Mouse (Mus musculus) left cerebral cortex, adult 18-20 months (tissue): Measurements from ENCODE around the gene Kmt2e. TPM values are rescaled to one million over a fixed set of nuclear protein-coding genes. Genes with fewer than 3 reads are reported as not detected.

ENCODE experiments used
- DNase-seq, 2 experiments: peaks; one replicate each; pipeline ENCODE4 v3.0.0; 2021 to 2022; ENCODE audit warnings: low spot score in 2 of 2, mixed read lengths in 1 of 2
- long read RNA-seq, 2 experiments: library from polyadenylated mRNA; stranded (forward); transcript quantifications; one replicate each; pipeline ENCODE4 v2.0.0; 2021
- total RNA-seq, 2 experiments: library from RNA; stranded (reverse); gene quantifications; 2 replicates each; pipeline ENCODE4 v1.2.3; 2021

Gene Kmt2e
- 10 to 100 TPM; 92.8 to 98.6 TPM for total RNA-seq
- long read RNA-seq, experiment 1, partial matches to known transcripts: 15 of 19 reads
- long read RNA-seq, experiment 1, other reads (novel, unspliced or antisense): 4 of 19 reads
- long read RNA-seq, experiment 2, partial matches to known transcripts: 12 of 14 reads
- long read RNA-seq, experiment 2, other reads (novel, unspliced or antisense): 2 of 14 reads

DNA sequence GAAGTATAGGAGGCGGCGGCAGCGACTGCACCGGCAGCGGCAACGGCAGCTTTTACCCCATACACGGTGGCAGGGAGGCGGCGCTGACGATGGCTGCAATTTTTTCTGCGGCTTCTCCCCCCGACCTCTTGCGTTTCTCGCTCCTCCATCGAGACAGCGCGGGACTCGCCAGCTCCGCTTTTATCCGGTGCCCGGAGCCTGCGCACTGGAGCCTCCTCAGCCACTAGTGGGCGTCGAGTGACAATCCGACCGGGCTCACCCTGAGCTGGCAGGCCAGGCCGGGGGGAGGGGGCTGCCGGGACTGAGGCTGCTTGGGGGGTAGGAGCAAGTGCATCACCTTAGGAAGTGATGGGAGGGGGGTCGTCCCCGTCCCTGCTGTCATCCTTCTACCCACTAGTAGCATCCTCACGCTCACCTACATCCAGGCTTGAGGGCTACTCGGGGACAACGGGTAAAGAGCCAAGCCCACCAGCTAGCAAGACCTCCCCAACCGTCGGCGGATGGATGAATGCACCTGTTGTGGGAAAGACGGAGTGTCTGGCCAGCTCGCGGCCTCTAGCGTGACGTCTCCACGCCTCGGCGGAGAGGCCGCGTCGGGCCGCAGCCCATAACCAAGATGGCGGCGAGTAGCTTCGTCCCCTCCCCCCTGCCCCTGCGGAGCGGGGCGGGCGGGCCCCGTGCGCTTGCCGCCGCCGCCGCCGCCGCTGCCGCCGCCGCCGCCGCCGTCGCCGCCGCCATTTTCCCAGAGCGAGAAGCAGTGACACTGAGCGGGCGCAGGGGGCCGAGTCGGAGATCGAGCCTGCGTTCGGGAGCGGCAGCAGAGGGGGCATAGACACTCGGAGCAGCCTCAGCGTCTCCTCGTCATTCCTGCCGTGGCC is at the start of gene Kmt2e:
TSS of gene Kmt2e (plus strand) at position 722 of the 878 bp plus-strand sequence.
- peak; percentile 92 to 93 for DNase-seq

DNA sequence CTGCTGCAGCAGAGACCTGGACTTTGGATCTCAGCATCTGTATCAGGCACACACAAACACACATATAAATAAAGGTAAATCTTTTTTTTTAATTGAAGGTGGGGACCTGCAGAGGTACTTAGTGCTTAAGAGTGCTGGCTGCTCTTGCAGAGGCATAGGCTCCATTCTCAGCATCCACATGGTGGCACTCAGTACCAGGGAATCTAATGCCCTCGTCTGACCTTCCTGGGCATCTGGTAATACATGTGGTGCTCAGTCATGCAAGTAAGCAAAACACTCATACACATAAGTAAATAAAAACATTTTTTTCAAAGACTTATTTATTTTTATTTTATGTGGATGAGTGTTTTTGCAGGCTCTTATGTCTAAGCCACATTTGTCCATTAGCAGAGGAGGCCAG is 49.1 kb upstream of the Kmt2e start:
- DNase-seq: no peak

DNA sequence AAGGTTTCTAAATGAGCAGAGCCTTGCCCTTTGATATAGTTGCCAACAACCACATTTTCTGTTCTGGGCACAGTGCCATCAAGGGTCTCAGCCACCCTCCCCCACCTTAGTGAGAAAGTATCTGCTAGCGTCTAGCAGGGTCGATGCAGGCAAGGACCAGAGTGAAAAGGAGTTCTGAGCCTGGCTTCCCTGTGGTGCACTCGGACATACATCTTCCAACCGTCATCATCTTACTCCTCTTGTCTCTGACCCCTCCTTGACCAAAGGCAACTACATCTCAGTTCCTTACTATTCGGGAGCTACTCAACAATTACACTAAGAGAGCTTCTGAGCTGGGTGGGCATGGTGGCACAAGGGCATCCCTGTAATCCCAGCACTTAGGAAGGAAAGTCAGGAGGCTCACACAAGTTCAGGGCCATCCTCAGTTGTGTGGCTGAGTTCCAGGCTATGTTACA is 48.5 kb upstream of the Kmt2e start:
- DNase-seq: no peak

DNA sequence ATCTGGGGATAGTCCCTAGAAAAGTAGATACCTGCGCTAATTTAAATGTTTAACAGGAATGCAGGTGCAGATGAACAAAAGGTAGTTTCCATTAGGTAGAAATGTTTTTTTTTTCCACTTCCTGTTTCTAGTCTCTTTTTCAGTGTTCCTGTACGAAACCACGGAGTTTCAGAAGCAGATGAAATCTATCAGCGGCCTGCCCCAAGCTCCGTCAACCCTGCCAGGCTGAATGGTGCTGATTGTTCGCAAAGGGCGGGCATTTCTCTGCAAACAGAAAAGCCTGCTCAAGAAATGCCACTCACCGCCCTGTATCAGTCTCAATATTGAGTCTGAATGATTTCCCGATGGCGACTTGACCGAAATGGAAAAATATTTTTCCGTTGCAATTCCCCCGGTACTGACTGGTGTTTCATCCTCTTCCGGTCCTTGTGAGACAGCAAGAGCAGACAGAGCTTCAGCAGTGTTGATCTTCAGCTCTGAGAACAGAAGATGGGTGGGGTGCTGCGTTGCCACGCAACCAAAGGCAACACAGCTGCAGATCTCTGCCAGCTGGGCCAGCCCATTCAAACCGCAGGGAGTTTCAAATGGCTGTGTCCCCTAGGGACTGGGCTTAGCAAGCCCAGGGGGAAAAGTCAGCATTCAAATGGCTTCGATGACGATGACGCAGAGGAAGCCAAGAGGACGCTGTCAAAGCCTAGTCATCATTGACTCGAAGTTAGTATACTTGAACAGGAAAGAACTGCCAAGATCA is 47.5 kb upstream of the Kmt2e start:
- peak; percentile 69 to 84 for DNase-seq

DNA sequence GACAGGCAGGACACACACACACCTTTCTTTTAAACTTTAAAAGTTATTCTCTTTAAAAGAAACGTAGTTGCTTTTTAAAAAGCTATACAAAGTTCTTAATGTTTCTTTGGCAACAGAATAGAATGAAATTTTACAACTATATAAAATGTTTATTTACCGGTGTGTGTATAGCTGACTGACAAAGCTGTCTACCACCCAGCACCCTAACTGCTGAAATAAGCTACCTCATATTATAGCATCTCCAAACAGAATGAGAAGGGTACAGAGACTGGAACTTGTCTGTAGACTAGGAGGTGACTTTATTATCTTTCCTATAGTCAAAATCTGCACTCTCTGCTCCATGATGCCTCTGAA is 47.0 kb upstream of the Kmt2e start:
- no peak for DNase-seq

DNA sequence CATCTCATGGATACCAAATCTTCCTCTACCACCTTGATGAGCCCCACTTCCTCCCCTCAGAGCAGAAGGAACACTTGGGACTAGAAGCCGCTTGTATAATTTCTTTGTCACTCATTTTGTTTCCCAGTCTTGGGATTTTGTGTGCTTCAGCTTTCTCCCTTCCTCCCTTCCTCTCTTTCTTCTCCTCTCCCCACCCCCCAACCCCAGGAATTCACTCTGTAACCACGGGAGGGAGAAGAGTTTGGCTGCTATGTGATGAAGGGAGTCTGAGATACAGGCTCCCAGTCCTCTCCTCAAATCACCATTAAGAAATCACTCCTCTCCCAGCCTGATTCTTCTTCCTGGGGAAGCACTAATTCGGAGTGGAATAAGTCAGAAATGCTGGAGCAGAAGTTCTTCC is 46.1 kb upstream of the Kmt2e start:
- DNase-seq: no peak

DNA sequence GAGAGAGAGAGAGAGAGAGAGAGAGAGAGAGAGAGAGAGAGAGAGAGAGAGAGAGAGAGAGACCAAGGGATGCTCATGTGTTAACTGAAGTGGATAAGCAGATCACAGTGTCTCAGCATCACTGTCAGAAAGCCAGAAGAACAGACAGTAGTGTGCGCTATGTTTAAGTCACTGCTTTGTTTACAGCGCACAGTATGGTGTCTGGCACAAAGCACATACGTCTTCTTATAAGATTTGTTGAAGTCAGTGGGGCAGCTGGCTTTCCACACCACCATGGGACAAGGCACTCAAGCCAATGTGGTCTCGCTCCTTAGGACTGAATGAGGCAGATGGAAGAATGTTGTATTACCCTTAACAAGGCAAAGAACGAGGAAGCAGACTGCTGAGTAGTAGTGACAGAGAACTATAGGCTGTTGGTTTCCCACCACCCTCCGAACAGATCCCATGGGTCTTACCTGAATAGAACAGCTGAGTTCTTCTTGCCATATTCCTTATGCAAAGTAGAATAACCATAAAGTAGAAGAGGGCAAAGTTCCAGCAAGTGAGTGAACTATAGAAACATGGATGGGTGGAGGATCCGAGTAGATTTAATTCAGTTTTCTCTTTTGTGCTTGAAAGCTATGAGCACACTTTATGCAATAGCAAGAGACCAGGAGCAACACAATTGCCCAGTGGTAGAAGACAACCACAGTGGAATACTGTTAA is 44.5 kb upstream of the Kmt2e start:
- no peak for DNase-seq

DNA sequence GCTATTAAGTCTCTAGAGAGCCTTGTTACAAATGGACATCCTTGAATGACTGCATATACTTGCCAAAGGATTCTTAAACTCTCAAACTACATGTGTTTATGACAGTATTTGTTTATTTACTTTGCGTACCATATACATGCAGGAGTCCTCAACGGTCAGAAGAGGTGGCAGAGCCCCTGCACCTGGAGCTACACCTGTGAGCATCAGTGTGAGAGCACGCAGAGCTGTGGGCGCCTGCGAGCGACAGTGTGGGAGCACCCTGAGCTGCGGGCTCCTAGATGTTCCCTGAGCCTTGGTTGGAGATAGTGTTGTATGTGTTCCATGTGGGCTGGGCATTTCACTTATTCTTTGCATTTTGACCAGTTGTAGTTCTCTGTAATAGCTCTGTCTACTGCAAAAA is 42.5 kb upstream of the Kmt2e start:
- DNase-seq: no peak

DNA sequence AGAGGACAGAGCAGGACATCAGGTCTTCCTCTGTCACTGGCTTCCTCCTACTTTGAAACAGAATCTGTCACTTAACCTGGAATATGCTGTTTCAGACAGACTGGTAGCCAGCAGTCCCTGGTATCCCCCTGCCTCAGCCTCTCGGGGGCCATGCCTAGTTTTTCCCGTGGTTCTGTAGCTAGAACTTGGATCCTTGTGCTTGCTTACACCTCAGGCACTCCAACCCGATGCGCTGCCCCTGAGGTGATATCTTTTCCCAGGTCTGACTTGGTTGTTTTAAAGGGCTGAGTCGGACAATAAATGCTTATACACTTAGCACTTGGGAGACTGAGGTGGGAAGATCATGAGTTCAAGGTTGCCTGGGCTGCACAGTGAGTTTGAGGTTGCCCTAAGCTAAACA is 40.4 kb upstream of the Kmt2e start:
- no peak for DNase-seq

DNA sequence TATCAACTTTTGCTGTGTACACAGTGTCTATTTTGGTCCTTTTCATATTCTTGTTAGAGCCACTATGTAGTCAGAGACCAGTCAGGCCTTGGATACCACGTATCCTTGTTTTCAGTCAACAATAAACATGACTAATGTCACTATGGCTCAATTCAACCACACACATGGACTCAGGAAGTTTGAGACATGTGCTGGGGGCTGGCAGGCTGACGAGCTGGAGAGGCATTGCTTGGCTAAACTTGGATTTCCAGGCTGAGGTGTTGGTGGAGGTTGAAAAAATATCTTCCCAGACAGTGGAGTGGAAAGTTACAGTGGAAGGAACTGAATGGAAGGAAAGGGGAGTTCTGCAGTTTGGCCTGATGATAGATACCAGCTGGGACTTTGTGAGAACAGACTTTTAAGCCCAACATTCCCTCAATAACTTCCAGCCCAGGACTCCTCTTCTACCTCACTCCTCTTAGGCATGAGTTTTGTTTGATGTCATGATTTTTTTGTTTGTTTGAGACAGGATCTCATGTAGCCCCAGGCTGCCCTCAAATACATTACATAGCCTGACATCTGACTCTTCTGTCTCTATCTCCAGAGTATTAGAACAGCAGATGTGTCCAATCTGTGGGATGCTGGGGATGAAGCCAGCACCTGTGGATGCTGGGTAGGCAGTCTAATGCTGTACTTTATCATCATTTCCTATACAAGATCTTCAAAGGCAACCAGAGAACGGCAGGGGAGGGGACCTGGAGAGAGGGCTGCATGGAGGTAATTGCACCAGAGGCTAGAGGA is 39.7 kb upstream of the Kmt2e start:
- DNase-seq: peak; percentile 46 to 68

DNA sequence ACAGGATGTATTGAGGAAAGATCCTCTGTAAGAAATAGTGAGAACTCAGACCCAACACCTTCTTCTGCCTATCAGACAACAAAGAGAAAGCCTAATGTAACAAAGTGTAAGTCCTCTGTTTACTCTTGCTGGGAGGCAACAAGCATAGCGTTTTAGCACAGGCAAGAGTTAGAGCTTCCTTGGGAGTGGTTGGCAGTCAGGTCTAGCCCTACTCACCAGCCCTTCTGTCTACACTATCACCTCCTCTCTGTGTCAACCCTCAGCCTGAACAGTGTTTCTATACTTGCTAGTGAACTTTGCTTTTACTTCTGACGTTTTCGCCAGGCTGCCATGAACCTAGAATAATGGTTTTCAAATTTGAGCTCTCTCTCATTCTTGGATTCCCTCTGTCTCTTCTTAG is 38.5 kb upstream of the Kmt2e start:
- no peak for DNase-seq

DNA sequence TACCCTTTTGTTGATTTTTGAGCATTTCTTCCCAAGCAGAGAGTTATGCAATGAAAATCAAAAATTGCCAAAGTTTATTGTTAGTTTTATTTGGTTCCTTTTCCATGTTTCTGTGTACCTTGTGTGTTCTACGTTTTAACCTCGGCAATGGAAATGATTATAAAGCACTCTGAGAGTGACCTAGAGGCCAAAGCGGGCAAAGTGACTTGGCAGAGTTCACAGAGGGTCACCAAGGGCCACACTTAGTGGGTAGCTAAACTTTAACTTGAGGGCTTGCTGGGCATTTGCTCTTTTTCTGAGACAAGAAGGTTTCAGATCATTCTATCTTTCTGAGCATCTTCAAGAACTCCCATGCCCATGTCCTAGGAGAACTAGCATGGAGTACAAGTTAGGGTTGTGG is 37.5 kb upstream of the Kmt2e start:
- DNase-seq: no peak

DNA sequence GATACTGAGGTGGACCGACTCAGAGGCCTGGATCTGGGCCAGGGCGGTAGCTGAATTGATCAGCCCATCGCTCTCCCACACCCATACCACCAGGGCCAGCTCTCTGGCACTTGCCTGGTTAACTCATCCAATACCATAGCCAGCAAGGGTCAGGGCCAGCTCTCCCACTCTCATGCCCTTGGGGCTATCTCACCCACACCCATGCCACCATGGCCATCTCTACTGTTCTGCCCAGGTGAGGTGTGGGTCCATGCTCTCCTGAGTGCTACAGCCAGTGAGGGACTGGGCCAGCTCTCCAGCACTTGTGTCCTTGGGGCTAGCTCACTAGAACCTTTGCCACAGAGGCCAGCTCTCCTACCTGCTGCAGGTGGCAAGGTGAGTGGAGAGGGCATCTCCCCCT is 34.1 kb upstream of the Kmt2e start:
- no peak for DNase-seq

DNA sequence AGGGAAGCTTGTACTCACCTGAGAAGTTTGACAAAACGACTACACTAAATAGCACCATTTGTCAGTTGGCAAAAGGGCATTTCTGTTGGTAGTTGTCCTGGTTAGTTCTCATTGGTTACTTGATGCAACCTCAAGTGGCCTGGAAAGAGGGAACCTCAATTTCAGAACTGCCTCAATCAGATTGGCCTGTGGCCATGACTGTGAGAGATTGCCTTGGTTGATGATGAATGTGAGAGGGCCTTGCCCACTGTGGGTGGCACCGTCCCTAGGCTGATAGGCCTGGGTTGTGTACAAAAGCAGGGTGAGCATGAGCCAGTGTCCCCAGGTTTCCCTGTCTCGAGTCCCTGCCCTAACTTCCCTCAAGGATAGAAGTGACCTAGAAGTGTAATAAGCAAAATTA is 33.4 kb upstream of the Kmt2e start:
- DNase-seq: no peak

DNA sequence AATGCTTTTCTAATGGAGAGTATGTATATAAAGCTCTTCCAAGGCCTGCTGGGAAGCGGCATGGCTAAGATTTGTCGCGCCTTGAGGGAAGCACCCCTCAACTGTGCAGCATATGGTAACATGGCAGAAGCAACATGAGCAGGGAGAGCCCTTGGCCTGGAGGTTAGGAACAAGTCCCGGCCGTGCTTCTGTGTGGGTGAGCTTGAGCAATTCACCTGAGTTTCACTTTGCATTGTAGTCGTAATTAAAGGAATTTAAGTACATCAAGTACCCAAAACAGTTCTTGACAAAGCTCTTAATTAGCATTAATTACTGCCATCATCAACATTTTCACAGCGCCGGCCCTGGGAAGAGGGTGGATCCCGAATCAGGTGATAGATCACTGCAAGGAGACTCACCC is 32.9 kb upstream of the Kmt2e start:
- no peak for DNase-seq

DNA sequence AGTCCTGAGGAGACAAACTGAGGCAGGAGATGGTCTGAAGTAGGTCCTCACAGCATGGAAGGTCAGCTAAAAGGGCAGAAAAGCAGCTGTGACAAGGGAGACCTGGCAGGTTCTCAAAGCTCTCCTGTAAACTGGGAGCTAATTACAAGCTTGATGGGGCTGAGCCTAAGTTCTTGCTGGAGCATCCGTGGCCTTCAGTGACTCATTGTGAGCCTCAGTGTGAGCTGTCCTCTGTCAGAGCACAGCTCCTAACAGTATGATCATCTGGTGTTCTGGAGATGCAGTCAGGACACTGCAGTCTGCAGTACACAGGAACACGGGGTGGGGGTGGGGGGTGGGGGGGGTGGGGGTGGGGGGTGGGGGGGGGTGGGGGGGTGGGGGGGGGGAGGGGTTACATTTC is 32.2 kb upstream of the Kmt2e start:
- DNase-seq: no peak

DNA sequence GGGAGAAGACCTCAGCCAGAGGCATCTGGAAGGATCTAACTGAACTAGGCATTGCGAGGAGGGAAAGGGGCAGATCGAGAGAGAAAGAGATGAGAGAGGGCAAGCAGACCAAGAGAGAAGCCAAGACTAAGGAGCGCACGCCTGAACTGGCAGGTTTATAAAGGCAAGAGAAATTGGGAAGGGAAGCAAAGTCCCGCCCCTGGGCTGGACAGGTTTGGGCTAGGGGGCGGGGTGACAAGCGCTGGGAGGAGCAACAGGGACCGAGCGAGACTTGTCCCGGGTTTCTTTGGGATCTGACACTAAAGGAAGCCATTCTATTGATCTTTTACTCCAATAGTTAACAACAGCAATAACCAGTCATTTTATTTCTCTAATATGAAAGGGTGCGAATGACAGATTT is 31.1 kb upstream of the Kmt2e start:
- DNase-seq: no peak

DNA sequence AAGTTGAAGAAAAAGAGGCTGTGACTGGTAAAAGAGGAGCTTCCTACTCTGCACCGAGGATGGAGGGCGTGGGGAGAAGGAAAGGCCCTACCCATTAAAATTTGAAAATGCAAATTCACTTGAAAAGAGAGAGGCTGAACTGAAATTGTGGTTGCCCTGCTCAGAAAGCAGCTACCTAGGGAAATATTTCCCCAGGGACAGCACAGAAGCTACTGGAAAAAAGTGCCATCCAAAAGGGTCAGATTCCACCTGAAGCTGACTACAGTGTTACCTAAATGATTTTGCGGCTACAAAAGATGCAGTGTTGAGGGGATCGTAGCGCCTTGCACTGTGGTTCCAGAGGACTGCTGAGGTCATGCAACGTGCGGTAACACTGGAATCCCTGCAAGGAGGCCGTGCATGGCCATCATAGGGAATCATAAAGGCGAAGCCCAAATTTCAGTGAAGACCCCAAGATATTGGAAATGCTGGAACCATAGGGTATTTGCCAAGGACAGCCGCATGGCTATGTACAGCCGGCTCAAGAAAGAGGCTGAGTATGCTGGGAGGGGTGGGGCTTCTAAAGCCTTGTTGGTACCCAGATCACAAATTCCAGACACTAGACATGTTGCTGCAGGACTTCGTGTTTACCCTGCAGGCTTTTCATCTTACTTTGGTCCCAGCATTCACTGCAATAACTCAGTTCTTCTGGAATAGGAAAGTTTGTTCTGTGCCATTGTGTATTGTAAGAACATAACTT is 28.4 kb upstream of the Kmt2e start:
- no peak for DNase-seq

DNA sequence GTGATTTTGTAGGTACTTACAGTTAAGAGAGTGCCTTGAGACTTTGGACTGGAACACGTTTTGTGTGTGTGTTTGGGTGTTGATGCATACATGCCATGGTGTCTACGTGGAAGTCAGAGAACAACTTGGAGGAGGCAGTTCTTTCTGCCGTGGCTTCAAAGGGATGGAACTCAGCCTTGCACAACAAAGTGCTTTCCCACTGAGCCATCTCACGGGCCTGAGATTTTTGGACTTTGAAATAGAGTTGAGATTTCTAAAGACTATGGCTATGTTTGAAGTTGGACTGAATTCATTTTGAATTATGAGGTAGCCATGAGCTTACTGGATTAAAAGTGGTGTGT is 27.9 kb upstream of the Kmt2e start:
- no peak for DNase-seq

DNA sequence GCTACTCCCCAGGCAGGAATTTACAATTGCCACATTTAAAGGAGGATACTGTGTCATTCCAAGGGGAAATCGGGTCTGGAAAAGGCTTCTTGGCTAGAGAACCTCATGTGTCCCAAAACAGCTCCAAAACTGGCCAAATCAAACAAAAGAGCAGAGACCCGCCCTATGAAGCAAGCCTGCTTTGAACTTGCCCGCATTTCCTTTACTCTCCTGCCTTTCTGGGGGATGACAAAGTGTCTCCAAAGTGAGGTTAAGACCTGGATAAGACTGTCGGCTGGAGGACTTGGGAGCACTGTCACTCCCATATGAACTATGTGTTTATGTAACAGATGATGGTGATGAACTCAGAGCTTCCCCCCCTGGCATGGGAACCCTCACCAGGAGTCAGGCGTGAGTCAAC is 26.1 kb upstream of the Kmt2e start:
- DNase-seq: no peak
